Mouse (Mus musculus) cerebellum, adult 9-10 months (tissue): ENCODE results near the gene Hypk.
"Not testable (repeated sequence)": the region's sequence is repeated elsewhere in the genome, so short reads cannot be mapped to it uniquely, and the experiment has no call there.

ENCODE experiments used
- DNase-seq: peaks from one replicate; pipeline ENCODE4 v3.0.0; 2022

Gene Hypk

DNA sequence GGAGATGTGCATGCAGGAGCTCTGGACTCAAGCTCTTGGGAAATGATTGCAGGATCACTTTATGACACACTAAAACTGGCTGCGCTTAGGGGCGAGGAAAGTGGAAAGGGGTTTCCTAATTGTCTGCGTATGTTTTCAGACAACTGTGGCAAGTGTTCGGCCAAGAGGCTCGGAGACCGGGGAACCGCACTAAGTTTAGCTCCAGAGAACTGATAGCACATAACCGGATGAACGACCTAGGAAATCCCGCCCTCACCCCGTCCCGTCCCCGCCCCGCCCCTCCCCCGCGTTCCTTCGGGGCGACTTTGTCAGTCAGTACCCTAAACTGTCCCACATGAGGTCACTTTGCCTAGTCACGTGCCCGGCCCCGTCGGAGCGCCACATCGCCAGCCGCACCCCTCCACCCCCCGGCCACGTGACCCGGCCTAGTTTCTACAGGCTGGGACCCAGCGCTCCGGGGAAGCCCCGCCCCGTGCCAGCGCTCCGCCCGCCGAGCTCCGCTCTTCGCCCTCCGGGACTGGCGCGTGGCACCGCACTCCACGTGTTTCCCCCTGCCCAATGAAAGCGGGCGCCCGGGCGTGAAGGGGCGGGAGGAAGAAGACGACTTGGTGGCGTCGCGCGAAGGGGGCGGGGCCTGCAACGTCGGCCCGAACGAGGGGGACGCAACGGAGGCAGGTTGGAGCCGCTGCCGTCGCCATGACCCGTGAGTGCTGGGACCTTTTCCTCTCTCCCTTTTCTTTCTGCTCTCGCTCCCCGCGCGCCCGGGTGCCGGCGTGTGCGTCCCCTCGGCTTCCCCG is 4.2 kb upstream of the Hypk start, which contains the start of gene Serf2:
Serf2 (plus strand) TSS at position 457 of the 797 bp plus-strand sequence.
- DNase-seq: peak; percentile 99

DNA sequence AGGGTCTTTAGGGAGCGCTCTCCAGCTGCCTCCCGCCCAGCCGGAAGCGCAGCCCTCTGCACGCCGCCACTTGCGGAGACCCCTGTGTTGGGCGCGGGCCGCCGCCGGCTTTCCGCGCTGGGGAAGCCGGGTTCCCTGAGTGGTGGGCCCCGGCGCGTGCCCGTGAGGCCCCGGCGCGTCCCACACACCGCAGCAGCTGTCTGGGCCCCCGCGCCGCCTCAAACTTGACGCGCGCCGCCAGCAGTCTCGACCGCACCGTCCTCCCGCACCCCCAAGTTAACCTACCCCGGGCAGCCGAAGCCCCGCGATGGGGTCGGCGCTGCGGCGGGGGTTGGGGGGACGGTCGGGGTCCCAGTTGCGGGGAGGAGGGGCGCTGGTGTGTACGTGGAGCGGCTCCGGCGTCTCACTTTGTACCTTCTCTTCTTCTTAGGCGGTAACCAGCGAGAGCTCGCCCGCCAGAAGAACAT is 3.5 kb upstream of the Hypk start:
- peak; percentile 46 for DNase-seq

DNA sequence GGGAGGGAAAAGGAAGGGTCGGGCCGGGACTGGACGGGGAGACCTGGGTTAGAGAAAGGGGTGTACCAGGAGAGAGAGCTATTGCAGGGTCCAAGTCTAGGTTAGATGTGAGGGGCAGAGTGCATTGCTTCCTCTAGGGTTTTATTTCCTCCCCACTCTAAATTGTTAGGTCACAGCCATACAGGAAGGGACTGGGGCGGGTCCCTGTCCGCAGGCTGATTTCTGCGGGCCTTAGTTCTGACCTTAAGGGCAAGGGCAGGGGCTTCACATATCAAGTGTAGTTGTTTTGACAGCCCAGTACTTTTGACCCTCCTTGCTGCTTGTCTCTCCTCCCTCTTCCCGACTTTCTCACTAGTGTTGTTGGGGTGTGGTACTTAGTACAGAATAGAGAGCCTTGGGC is 3.0 kb upstream of the Hypk start:
- peak; percentile 43 for DNase-seq

DNA sequence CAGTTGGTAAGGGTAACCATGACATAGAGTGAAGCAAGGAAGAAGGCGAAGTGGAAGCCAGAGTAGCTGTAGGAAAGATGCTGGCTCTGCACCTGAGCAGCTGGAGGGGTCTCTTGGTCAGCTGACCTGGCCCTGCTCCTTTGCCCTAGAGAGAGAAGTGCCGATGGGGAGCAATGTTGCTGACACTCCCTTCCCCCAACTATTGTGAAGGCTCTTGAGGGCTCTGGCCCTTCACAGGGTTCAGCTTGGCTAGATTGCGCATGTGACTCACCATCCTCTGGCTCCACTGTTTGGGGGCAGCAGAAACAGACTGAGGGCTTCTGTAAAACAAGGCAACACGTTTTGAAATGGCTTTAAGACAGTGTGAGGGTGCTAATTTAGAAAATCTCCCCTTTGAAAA is 729 bp upstream of the Hypk start:
- DNase-seq: no peak

DNA sequence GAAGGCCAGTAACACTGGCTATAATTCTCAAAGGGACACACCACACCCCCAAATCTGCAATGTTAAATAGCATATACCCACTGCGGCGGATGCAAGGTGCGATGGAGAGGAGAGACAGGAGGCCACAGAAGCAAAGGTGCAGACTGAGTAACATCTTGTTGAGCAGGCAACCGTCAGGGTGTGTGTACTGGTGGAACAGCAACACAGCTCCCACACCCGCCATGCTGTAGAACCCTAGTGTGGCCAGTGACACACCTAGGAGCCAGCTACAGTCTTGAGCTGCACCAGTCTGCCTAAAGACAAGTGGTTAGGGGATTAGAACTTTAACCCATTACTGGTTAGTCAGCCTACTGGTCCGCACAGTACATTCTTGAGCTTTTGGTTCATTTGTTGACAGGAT is 827 bp downstream of the Hypk start:
- no peak for DNase-seq

DNA sequence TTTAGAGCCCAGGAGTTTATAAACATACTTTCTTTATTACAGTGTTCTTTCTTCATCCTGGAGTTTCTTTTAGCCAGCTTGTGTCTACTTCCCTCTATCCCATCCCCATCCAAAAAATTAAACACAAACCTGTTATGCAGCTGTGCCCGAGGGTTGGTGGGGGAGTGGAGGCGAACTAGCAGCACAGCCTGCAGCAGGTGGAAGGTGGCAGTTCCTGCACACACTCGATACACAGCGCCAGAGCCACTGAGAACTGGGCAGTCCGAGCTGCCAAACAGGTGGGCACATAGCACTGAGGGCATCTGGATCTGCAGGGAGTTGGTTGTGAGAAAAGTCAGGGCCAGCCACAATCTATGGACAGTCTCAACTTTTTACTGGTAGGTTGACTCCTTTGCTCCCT is 2.4 kb downstream of the Hypk start:
- DNase-seq: no peak

DNA sequence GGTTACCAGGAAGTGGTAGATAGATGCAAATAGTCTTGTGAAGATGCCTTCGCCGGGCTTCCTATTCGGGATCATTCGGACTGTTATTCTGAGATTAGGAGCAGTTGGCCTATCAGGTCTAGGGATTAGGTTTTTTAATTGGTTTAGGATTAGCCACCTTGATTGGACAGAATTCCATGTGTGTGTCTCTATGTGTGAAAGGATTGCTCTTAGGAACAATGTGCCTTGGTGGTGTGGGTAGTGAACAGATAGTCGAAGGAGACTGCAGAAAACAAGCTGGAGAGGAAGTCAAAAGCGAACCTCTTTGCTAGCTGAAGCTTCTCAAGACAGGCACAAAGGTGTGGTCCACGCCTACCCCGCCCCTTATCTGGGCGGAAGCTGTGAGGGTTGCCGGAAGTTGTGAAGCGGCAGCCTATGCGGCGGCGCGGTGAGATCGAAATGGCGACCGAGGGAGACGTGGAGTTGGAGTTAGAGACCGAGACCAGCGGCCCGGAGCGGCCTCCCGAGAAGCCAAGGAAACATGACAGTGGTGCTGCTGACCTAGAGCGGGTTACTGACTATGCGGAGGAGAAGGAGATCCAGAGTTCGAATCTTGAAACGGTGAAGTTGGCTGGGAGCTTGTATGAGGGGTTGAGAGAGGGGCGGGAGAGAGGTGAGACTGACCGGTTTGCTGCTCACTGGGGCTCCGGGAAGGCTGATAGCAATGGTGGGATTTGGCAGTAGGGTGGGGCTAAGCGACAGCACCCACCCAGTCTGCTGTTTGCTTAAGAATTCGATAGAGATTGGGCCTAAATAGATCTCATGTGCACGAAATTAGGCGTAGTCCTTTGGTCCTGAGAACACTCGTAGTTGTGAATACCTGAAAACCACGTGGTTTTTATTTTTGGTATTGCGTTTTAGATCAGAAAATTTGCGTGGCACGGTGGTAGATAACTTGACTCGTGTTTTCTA is 3.9 kb downstream of the Hypk start, which contains the start of gene Serinc4:
Serinc4 (minus strand) TSS at position 90 of the 951 bp plus-strand sequence.
- DNase-seq: peak; percentile 76

DNA sequence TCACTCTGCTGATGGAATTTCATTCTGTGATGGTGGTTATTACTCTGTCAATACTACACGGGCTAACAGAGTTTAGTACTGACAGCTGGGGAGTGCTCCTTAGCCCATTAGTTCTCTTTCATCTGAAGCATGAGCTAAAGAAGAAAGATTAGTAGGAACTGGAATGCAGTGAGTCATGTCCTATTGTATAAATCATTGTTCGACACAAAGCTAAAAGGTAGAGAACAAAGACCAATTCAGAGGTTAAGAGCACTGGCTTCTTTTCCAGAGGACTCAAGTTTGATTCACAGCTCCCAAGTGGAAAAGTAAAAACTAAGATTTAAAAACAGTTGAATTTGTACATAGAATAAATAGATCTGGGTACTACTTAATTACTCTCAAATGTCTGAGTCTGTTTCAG is 7.0 kb downstream of the Hypk start:
- no peak for DNase-seq

DNA sequence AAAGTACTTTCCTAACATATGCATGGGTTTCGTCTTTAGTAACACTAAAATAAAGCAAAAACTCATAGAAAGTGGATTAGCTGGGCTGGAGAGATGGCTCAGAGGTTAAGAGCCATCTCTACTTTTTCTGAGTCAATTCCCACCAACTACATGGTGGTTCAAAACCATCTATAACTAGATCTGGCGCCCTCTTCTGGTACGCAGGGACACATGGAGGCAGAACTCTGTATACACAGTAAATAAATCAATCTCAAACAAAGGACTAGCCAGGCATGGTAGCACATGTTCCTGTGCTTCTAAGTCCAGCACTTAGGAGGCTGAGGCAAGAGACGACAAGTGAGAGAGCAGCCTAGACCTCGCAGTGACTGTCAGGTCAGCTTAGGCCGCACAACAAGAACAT is 15.9 kb downstream of the Hypk start:
- not testable (repeated sequence) for DNase-seq

DNA sequence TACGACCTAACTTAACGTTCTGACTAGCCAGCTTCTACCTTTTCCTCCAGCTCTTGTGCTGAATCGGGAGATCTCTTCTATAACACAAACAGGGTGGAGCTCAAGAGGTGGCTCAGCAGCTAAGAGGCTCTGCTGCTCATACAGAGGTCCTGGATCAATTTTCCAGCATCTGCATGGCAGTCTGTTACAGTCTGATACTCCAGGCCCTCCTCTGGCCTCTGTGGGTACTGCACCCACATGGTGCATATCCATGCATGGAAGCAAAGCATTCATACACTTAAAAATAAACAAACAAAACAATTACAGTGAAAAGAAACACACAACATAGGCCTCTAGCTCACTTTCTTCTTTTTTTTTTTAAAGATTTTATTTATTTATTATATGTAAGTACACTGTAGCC is 19.7 kb downstream of the Hypk start:
- DNase-seq: not testable (repeated sequence)

DNA sequence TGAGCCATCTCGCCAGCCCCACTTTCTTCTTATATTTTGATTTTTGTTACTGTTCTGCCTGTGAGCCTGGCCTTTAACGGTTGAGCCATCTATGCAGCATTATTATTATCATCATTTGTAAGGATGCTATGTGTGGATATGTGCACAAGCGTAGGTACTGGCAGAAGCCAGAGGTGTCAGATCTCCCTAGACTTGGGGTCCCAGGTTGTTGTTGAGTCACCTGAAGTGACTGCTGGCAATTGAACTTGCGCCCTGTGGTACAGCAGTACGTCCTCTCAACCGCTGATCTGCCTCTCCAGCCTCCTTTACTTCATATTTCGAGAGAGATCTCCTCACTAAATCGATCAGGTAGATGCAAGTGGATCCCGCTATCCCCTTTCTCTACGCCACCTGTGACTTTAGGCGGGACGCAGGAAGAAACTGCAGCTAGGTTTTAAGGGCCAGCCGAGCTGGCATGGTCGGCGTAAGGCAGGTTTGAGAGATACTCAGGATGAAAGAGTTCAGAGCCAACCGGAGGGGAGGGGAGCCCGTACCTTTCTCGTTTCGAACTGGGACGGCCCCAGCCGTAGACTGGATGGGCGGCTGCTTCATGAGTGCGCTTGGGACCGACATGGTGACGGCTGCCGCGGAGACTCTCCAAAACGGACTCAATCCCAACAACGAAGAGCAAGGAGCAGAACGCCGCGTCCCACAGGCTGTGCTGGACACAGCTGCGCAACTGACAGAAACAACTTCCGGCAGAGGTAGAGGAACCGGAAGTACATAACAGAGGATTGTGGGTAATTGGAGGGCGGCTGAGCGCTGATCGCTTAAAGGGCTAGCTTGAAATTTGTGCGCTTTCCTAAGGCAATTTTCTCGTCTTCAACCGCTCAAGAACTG is 20.4 kb downstream of the Hypk start, which contains the start of gene Mfap1b:
Mfap1b (minus strand) TSS at position 767 of the 879 bp plus-strand sequence.
- peak; percentile 86 for DNase-seq

DNA sequence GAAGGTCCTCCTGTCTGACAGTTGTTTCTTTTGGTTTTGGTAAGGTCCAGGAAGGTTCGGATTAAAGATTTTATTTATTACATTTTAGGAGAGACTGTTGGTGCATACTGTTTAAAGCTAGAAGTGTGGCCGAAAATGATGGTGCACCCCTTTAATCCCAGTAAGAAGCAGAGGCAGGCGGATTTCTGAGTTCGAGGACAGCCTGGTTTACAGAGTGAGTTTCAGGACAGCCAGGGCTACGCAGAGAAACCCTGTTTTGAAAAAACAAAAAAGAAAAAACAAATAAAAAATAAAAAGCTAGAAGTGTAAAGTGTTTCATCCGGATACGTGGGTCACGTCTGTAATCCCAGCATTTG is 21.1 kb downstream of the Hypk start:
- DNase-seq: no peak

DNA sequence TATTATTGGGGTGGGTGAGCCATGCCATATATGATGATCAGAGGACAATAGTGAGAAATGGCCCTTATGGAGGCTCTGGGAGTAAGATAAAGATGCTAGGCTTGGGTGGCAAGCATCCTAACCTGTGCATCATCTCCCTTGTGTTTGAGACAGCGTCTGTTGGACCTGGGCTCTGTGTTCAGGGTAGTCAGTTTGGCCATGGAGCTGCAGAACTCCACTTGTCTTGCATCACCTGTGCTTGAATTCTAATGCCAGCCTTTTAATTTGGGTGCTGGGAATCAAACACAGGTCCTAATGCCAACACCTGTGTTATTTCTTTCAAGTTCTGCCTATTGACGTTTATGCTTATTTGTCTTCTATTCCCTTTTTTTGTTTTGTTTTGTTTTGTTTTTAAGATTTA is 22.2 kb downstream of the Hypk start:
- DNase-seq: not testable (repeated sequence)

DNA sequence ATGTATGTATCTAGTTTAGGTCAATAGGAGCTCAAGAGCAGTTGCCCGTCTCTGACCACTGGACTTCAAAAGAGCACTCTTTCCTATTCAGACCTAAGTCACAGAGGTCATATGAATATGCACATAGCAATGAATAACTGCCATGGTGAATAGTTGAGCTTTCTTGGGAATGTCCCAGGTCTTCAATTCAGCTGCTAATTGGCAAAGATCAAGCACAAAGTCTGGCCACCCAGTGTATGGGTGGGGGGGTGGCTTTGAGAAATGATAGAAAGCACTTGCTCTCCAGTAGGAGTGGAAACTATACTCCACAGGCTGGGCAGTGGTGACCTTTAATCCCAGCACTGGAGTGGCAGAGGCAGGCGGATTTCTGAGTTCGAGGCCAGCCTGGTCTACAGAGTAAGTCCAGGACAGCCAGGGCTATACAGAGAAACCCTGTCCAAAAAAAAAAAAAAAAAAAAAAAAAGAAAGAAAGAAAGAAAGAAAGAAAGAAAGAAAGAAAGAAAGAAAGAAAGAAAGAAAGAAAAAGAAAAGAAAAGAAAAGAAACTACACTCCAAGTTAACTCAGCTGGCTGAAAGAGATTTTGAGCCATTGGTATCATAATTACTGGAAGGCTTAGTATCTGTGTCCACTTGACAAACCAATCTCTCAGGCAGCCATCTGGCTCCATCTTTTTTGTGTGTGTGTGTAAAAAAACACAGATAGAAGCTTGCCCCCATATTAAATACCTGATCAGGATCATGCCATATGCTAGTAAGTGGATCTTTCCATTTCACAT is 24.6 kb downstream of the Hypk start:
- no peak for DNase-seq

DNA sequence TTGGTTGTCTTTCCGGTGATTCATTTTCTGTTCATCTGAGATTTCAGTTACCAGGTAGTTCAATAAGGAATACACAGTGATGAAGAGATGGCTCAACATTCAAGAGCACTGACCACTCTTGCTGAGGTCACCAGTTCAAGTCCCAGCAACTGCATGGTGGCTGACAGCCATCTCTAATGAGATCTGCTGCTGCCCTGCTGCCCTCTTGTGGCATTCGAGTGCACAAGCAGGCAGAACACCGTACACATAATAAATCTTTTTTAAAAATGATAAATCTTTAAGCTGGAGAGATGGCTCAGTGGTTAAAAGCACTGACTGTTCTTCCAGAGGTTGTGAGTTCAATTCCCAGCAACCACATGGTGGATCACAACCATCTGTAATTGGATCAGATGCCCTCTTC is 27.4 kb downstream of the Hypk start:
- no peak for DNase-seq

DNA sequence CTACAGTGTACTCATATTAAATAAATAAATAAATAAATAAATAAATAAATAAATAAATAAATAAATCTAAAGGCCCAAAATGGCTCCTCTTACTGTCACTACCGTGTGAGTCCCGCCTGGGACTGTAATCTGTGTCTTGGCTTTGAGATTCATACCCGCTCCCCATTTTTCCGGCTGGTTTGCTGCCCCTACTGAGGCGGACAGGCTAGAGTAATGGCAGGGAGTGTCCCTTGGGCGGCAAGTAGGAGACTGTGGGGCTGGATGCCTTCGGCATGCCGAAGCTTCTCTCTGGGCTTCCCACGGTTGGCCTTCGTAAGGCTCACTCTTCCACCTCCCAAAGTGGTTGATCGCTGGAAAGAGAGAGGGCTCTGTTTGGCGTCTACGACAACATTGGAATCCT is 27.8 kb downstream of the Hypk start:
- not testable (repeated sequence) for DNase-seq

DNA sequence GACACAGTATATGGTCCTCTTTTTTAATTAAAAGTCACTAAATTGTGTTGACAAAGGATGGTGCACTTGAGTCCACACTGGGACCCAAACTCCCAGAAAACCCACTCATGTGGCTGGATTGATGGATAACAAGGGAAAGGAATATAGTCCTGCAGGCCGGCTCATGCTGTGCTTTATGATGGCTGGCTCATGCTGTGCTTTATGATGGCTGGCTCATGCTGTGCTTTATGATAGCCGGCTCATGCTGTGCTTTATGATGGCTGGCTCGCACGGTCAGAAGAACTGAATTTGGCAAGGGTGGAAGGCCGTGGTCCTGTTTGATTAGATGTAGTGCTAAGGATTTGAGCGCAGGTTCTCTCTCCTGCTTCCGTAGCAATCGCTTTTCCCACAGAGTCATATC is 30.5 kb downstream of the Hypk start:
- DNase-seq: no peak

DNA sequence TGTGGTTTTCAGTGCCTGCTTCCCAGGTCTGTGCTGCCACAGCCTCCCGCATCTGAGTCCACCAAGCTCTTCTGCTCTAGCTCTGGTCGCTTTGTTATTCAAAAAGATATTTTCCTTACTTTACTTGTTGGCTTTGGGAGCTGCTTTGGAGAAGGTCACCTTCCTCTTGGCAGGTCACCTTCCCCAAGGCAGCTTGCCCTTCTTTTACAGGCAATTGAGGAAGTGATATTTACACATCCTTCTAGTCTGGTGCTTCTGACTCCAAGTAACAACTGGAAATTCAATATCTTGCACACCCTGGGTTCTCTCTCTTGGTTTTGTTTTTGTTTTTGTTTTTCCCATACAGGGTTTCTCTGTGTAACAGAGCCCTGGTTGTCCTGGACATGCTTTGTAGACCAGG is 31.3 kb downstream of the Hypk start:
- DNase-seq: not testable (repeated sequence)

DNA sequence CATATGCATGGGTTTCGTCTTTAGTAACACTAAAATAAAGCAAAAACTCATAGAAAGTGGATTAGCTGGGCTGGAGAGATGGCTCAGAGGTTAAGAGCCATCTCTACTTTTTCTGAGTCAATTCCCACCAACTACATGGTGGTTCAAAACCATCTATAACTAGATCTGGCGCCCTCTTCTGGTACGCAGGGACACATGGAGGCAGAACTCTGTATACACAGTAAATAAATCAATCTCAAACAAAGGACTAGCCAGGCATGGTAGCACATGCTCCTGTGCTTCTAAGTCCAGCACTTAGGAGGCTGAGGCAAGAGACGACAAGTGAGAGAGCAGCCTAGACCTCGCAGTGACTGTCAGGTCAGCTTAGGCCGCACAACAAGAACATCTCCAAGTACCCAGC is 48.5 kb downstream of the Hypk start:
- not testable (repeated sequence) for DNase-seq

DNA sequence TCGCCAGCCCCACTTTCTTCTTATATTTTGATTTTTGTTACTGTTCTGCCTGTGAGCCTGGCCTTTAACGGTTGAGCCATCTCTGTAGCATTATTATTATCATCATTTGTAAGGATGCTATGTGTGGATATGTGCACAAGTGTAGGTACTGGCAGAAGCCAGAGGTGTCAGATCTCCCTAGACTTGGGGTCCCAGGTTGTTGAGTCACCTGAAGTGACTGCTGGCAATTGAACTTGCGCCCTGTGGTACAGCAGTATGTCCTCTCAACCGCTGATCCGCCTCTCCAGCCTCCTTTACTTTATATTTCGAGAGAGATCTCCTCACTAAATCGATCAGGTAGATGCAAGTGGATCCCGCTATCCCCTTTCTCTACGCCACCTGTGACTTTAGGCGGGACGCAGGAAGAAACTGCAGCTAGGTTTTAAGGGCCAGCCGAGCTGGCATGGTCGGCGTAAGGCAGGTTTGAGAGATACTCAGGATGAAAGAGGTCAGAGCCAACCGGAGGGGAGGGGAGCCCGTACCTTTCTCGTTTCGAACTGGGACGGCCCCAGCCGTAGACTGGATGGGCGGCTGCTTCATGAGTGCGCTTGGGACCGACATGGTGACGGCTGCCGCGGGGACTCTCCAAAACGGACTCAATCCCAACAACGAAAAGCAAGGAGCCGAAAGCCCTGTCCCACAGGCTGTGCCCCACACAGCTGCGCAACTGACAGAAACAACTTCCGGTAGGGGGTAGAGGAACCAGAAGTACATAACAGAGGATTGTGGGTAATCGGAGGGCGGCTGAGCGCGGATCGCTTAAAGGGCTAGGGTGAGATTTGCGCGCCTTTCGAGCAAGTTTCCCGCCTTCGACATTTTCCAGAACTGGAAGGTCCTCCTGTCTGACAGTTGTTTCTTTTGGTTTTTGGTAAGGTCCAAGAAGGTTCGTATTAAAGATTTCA is 53.1 kb downstream of the Hypk start, which contains the start of the genes Mfap1a and Wdr76:
Mfap1a (minus strand) TSS at position 724 of the 941 bp plus-strand sequence.
Wdr76 (plus strand) TSS at position 782 of the 941 bp plus-strand sequence.
- DNase-seq: peak; percentile 87
